Mouse (Mus musculus): ENCODE data around the gene Banp. TPM values are rescaled to one million over a fixed set of nuclear protein-coding genes. Genes with fewer than 3 reads are reported as not detected.

Gene Banp
- total and polyA plus RNA-seq, 2 experiments from 2014 or later: 10.6 to 27.9 TPM

DNA sequence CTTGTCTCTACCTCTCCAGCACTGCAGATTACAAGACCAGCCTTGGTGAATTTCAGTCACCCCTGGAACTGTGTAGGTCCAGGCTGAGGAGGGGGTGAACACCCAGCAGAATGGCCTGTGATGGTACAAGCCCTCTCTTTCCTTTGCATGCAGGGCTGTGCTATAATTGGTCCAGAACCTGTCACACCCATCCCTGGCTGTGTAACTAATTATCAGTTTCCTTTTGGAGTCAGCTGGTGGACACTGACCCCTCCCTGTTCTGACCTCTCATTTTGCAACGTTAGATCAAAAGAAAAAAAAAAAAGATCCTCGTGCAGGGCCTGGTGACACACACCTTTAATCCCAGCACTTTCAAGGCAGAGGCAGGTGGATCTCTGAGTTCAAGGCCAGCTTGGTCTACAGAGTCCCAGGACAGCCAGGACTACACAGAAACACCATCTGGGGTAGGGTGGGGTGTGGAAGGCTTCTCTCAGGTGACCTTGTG lies 6.5 kb upstream of the Banp start:
- DNase-seq (ENCODE audit: low spot score) (no peak), ATAC-seq (ENCODE audit: insufficient read depth, low read depth) (no peak)
- Histone ChIP-seq H3K9me3 (replicated peaks; ENCODE audit: control insufficient read depth, low read length) (no peaks in the 10 kb centered on the region), H3K36me3 (replicated peaks; ENCODE audit: control insufficient read depth, insufficient read depth, low read length) (no peaks in the 10 kb centered on the region), H3K27me3 (ENCODE audit: control insufficient read depth, insufficient read depth, low read length) (no peaks in the 10 kb centered on the region), H3K27ac (ENCODE audit: low read depth) (no peak overlapping the region), H3K4me3 (ENCODE audit: low read depth, low read length) (no peak overlapping the region), H3K9ac (replicated peaks; ENCODE audit: low read depth, low read length) (no peak overlapping the region), H3K4me2 (ENCODE audit: low read depth, low read length) (no peak overlapping the region), H3K4me1 (ENCODE audit: control insufficient read depth, insufficient read depth) (peaks cover 8% of the 10 kb centered on the region)
- TF ChIP-seq CTCF (IDR thresholded peaks at IDR 0.05; ENCODE audit: low read depth): no peak
- no peak for TF ChIP-seq EP300 (IDR thresholded peaks at IDR 0.05; ENCODE audit: low read depth)
- 31% methylated on average over 2 of the region's 2 CpGs for whole genome bisulfite sequencing

DNA sequence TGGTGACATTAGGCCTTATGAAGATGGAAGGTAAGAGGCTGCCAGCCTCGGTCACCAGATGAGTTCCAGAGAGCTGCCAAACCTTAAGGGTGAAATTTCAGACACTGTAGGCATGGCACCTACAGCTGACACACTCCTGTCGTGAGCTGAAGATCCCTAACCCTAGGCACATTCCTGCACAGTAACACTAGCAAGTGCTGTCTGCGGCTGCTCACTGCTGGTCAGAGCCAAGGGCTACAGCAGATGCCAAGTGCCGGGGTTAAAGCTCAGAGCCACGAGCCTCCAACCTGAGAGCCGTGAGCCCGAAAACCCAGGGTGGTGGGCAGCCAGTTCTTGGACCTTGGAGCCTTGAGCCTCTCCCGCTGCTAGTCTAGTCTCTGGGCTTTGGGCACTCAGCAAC lies 5.8 kb upstream of the Banp start:
- no peaks in the 10 kb centered on the region for H3K27me3 ChIP-seq (ENCODE audit: control insufficient read depth, insufficient read depth, low read length)

DNA sequence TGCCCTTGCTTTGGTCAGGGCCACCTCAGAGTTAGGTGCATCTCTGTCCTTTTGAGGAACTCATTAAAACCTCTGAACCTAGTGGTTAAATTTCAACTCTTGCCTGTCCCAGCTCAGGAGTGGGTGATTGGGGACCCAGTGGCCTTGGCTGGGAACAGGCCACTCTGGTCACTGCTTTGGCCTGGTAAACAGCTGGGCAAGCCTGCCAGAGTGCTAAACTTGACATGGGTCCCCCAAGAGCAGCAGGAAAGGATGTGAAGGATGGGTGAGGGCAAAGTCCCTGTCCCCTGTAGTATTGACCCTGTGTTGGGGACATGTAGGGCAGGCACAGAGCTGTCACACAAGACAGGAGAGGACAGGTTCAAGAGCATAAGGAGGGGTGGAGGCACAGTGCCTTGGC lies 4.7 kb upstream of the Banp start, which contains the start of gene Car5a:
Gene Car5a, minus strand, starts transcription at position 74 of the 400 bp plus-strand sequence.
- peaks cover 13% of the 10 kb centered on the region for H3K4me1 ChIP-seq (ENCODE audit: control insufficient read depth, insufficient read depth)
- no peak within 1 kb of the TSS for H3K4me2 ChIP-seq (ENCODE audit: low read depth, low read length)
- ATAC-seq (ENCODE audit: insufficient read depth, low read depth) (no peak), DNase-seq (ENCODE audit: low spot score) (no peak)
- no peak within 1 kb of the TSS for H3K9ac ChIP-seq (replicated peaks; ENCODE audit: low read depth, low read length)
- no peak within 1 kb of the TSS for H3K4me3 ChIP-seq (ENCODE audit: low read depth, low read length)
- no peaks in the 10 kb centered on the region for H3K27me3 ChIP-seq (ENCODE audit: control insufficient read depth, insufficient read depth, low read length)
- TF ChIP-seq EP300 (IDR thresholded peaks at IDR 0.05; ENCODE audit: low read depth) (no peak), CTCF (IDR thresholded peaks at IDR 0.05; ENCODE audit: low read depth) (no peak)
- H3K9me3 ChIP-seq (replicated peaks; ENCODE audit: control insufficient read depth, low read length): no peaks in the 10 kb centered on the region
- H3K27ac ChIP-seq (ENCODE audit: low read depth): no peak within 1 kb of the TSS
- H3K36me3 ChIP-seq (replicated peaks; ENCODE audit: control insufficient read depth, insufficient read depth, low read length): no peaks in the 10 kb centered on the region

More for the DNA sequence above, 5.8 kb upstream of the Banp start:
- H3K4me1 ChIP-seq (ENCODE audit: control insufficient read depth, insufficient read depth): peaks cover 13% of the 10 kb centered on the region
- ATAC-seq (ENCODE audit: insufficient read depth, low read depth) (no peak), DNase-seq (ENCODE audit: low spot score) (no peak)
- 63% methylated on average over 8 of the region's 8 CpGs for WGBS
- no peak overlapping the region for H3K4me3 ChIP-seq (ENCODE audit: low read depth, low read length)
- no peak for TF ChIP-seq CTCF (IDR thresholded peaks at IDR 0.05; ENCODE audit: low read depth)
- no peak for TF ChIP-seq EP300 (IDR thresholded peaks at IDR 0.05; ENCODE audit: low read depth)
- H3K36me3 ChIP-seq (replicated peaks; ENCODE audit: control insufficient read depth, insufficient read depth, low read length): no peaks in the 10 kb centered on the region
- H3K4me2 ChIP-seq (ENCODE audit: low read depth, low read length): no peak overlapping the region
- no peaks in the 10 kb centered on the region for H3K9me3 ChIP-seq (replicated peaks; ENCODE audit: control insufficient read depth, low read length)
- no peak overlapping the region for H3K9ac ChIP-seq (replicated peaks; ENCODE audit: low read depth, low read length)
- H3K27ac ChIP-seq (ENCODE audit: low read depth): no peak overlapping the region

DNA sequence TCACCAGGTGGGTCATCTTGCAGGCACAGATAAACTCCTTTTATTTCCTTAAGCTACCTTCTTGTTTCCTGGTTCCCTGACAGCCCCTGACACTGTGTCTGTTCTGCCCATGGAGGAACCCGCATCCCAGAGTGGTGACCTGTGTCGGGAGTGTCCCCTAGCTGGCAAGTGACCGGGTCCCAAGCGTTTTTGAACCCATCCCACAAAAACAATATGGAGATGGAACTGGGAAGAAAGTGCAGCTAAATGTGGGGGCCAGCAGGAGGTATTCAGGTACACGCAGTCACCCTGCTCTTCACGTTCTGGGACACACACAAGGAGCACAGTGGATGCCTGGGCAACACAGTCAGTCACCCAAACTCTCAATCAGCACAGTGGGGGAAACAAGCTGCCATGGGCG lies 3.2 kb upstream of the Banp start:
- TF ChIP-seq CTCF (IDR thresholded peaks at IDR 0.05; ENCODE audit: low read depth) (no peak), EP300 (IDR thresholded peaks at IDR 0.05; ENCODE audit: low read depth) (no peak)
- Histone ChIP-seq H3K27ac (ENCODE audit: low read depth) (no peak overlapping the region), H3K27me3 (ENCODE audit: control insufficient read depth, insufficient read depth, low read length) (no peaks in the 10 kb centered on the region), H3K9me3 (replicated peaks; ENCODE audit: control insufficient read depth, low read length) (no peaks in the 10 kb centered on the region), H3K4me3 (ENCODE audit: low read depth, low read length) (no peak overlapping the region), H3K4me2 (ENCODE audit: low read depth, low read length) (no peak overlapping the region), H3K9ac (replicated peaks; ENCODE audit: low read depth, low read length) (no peak overlapping the region), H3K36me3 (replicated peaks; ENCODE audit: control insufficient read depth, insufficient read depth, low read length) (no peaks in the 10 kb centered on the region), H3K4me1 (ENCODE audit: control insufficient read depth, insufficient read depth) (peaks cover 13% of the 10 kb centered on the region)
- ATAC-seq (ENCODE audit: insufficient read depth, low read depth): no peak
- DNase-seq (ENCODE audit: low spot score): no peak
- 81% methylated on average over 7 of the region's 7 CpGs for WGBS

DNA sequence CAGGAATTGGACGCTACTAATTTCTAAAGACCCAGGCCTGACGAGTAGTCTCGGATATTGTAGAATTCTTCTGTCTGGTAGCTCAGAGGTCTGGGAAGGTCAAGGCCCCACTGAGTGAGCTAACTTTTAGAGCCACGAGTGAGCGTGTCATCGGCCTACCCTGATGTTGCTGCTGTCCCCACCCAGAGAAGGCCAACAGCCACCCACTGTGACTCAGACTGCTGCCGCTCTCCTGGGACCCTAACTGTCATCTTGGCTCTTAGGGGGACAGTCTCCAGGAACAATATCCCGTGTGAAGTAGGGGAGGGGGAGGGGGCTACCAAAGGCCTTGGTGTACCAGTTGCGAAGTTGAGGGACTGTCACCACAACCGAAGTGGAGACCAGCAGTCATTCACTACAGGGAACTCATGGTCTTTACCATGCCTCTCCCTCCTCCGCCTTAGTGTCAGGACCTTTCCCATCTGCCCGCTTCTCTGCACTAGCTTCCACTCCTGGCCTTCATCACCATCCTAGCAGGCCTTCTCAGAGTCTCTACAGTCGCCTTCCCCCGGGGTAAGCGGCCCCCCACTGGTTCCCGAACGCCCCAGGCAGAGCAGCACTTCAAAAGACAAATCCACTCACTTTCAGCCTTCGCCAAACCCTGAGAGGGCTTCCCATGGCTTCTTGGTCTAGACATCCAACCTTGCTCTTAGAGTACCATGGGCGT lies 2.4 kb upstream of the Banp start:
- WGBS: 32% methylated on average over 19 of the region's 19 CpGs
- peak overlapping the region; percentile 51 for H3K9ac ChIP-seq (replicated peaks; ENCODE audit: low read depth, low read length)
- TF ChIP-seq EP300 (IDR thresholded peaks at IDR 0.05; ENCODE audit: low read depth) (no peak), CTCF (IDR thresholded peaks at IDR 0.05; ENCODE audit: low read depth) (no peak)

More for the DNA sequence above, 2.4 kb upstream of the Banp start:
- no peaks in the 10 kb centered on the region for H3K36me3 ChIP-seq (replicated peaks; ENCODE audit: control insufficient read depth, insufficient read depth, low read length)
- H3K27ac ChIP-seq (ENCODE audit: low read depth): peak overlapping the region; percentile 79
- no peaks in the 10 kb centered on the region for H3K27me3 ChIP-seq (ENCODE audit: control insufficient read depth, insufficient read depth, low read length)
- H3K4me1 ChIP-seq (ENCODE audit: control insufficient read depth, insufficient read depth): peaks cover 19% of the 10 kb centered on the region
- DNase-seq (ENCODE audit: low spot score) (no peak), ATAC-seq (ENCODE audit: insufficient read depth, low read depth) (no peak)
- peak overlapping the region; percentile 40 for H3K4me3 ChIP-seq (ENCODE audit: low read depth, low read length)
- peak overlapping the region; percentile 66 for H3K4me2 ChIP-seq (ENCODE audit: low read depth, low read length)
- no peaks in the 10 kb centered on the region for H3K9me3 ChIP-seq (replicated peaks; ENCODE audit: control insufficient read depth, low read length)

All from heart, postnatal 0 days (tissue).